Mouse (Mus musculus): ENCODE measurements around the gene Foxr1. TPM values are rescaled to one million over a fixed set of nuclear protein-coding genes. Genes with fewer than 3 reads are reported as not detected.

The Foxr1 gene
- polyA plus RNA-seq, 1 experiment from 2014 or later, result not detected

- Histone ChIP-seq H3K36me3 (ENCODE audit: control insufficient read depth, insufficient read depth, low read length) (no peaks in the 10 kb centered on the region), H3K4me3 (replicated peaks; ENCODE audit: low read length) (peak overlapping the region; percentile 93), H3K9me3 (replicated peaks; ENCODE audit: control insufficient read depth, low read length) (no peaks in the 10 kb centered on the region), H3K9ac (ENCODE audit: low read length) (peak overlapping the region; percentile 93), H3K4me2 (ENCODE audit: low read depth, low read length) (peak overlapping the region; percentile 88), H3K27me3 (ENCODE audit: control insufficient read depth, insufficient read depth, low read length) (no peaks in the 10 kb centered on the region), H3K27ac (ENCODE audit: low read length) (peak overlapping the region; percentile 100), H3K4me1 (ENCODE audit: control insufficient read depth, insufficient read depth, low read length) (peaks cover 20% of the 10 kb centered on the region)
- WGBS, result 0% methylated on average over 29 of the region's 29 CpGs
- peak; percentile 58; the same call in 1 of the 2 replicates for ATAC-seq (ENCODE audit: insufficient read depth, low FRiP score)
Observed at GRCm38 (mm10) chr9:44478959-44479605, 38.1 kb upstream of the Foxr1 start.

GRCm38 (mm10) chr9:44478229-44478921 is 37.4 kb upstream of the Foxr1 start:
- peak overlapping the region; percentile 93 for H3K4me3 ChIP-seq (replicated peaks; ENCODE audit: low read length)
- no peaks in the 10 kb centered on the region for H3K36me3 ChIP-seq (ENCODE audit: control insufficient read depth, insufficient read depth, low read length)
- no peaks in the 10 kb centered on the region for H3K9me3 ChIP-seq (replicated peaks; ENCODE audit: control insufficient read depth, low read length)
- WGBS, result 1% methylated on average over 26 of the region's 27 CpGs
- H3K27ac ChIP-seq (ENCODE audit: low read length), result peak overlapping the region; percentile 100
- no peaks in the 10 kb centered on the region for H3K27me3 ChIP-seq (ENCODE audit: control insufficient read depth, insufficient read depth, low read length)
- ATAC-seq (ENCODE audit: insufficient read depth, low FRiP score), result peak; percentile 65; the same call in 1 of the 2 replicates
- peak overlapping the region; percentile 88 for H3K4me2 ChIP-seq (ENCODE audit: low read depth, low read length)
- H3K4me1 ChIP-seq (ENCODE audit: control insufficient read depth, insufficient read depth, low read length), result peaks cover 19% of the 10 kb centered on the region
- peak overlapping the region; percentile 93 for H3K9ac ChIP-seq (ENCODE audit: low read length)

GRCm38 (mm10) chr9:44477339-44478228 is 36.6 kb upstream of the Foxr1 start:
- peak overlapping the region; percentile 93 for H3K9ac ChIP-seq (ENCODE audit: low read length)
- peak overlapping the region; percentile 100 for H3K27ac ChIP-seq (ENCODE audit: low read length)
- peak; percentile 12 for ATAC-seq (ENCODE audit: insufficient read depth, low FRiP score)
- H3K27me3 ChIP-seq (ENCODE audit: control insufficient read depth, insufficient read depth, low read length), result no peaks in the 10 kb centered on the region
- peak overlapping the region; percentile 88 for H3K4me2 ChIP-seq (ENCODE audit: low read depth, low read length)
- no peaks in the 10 kb centered on the region for H3K36me3 ChIP-seq (ENCODE audit: control insufficient read depth, insufficient read depth, low read length)
- H3K4me1 ChIP-seq (ENCODE audit: control insufficient read depth, insufficient read depth, low read length), result peaks cover 19% of the 10 kb centered on the region
- no peaks in the 10 kb centered on the region for H3K9me3 ChIP-seq (replicated peaks; ENCODE audit: control insufficient read depth, low read length)
- 6% methylated on average over 24 of the region's 24 CpGs for WGBS
- peak overlapping the region; percentile 93 for H3K4me3 ChIP-seq (replicated peaks; ENCODE audit: low read length)

- no peak for ATAC-seq (ENCODE audit: insufficient read depth, low FRiP score)
- Histone ChIP-seq H3K27ac (ENCODE audit: low read length) (no peak overlapping the region), H3K4me2 (ENCODE audit: low read depth, low read length) (no peak overlapping the region), H3K9me3 (replicated peaks; ENCODE audit: control insufficient read depth, low read length) (no peaks in the 10 kb centered on the region), H3K9ac (ENCODE audit: low read length) (no peak overlapping the region), H3K4me3 (replicated peaks; ENCODE audit: low read length) (no peak overlapping the region), H3K36me3 (ENCODE audit: control insufficient read depth, insufficient read depth, low read length) (no peaks in the 10 kb centered on the region), H3K27me3 (ENCODE audit: control insufficient read depth, insufficient read depth, low read length) (no peaks in the 10 kb centered on the region), H3K4me1 (ENCODE audit: control insufficient read depth, insufficient read depth, low read length) (peaks cover 11% of the 10 kb centered on the region)
- WGBS, result 95% methylated on average over 3 of the region's 3 CpGs
Observed at GRCm38 (mm10) chr9:44475936-44476335, 35.0 kb upstream of the Foxr1 start.

GRCm38 (mm10) chr9:44474327-44474726 is 33.4 kb upstream of the Foxr1 start:
- Histone ChIP-seq H3K4me1 (ENCODE audit: control insufficient read depth, insufficient read depth, low read length) (peaks cover 6% of the 10 kb centered on the region; the same call in 1 of the 2 replicates), H3K9ac (ENCODE audit: low read length) (no peak overlapping the region), H3K4me2 (ENCODE audit: low read depth, low read length) (no peak overlapping the region), H3K9me3 (replicated peaks; ENCODE audit: control insufficient read depth, low read length) (no peaks in the 10 kb centered on the region), H3K36me3 (ENCODE audit: control insufficient read depth, insufficient read depth, low read length) (no peaks in the 10 kb centered on the region), H3K4me3 (replicated peaks; ENCODE audit: low read length) (no peak overlapping the region), H3K27me3 (ENCODE audit: control insufficient read depth, insufficient read depth, low read length) (no peaks in the 10 kb centered on the region), H3K27ac (ENCODE audit: low read length) (no peak overlapping the region)
- no peak for ATAC-seq (ENCODE audit: insufficient read depth, low FRiP score)
- 41% methylated on average over 1 of the region's 1 CpGs for WGBS

GRCm38 (mm10) chr9:44473184-44473583 is 32.2 kb upstream of the Foxr1 start:
- Histone ChIP-seq H3K9ac (ENCODE audit: low read length) (no peak overlapping the region), H3K27ac (ENCODE audit: low read length) (no peak overlapping the region), H3K27me3 (ENCODE audit: control insufficient read depth, insufficient read depth, low read length) (no peaks in the 10 kb centered on the region), H3K4me3 (replicated peaks; ENCODE audit: low read length) (no peak overlapping the region), H3K4me1 (ENCODE audit: control insufficient read depth, insufficient read depth, low read length) (peaks cover 6% of the 10 kb centered on the region; the same call in 1 of the 2 replicates), H3K4me2 (ENCODE audit: low read depth, low read length) (no peak overlapping the region), H3K9me3 (replicated peaks; ENCODE audit: control insufficient read depth, low read length) (no peaks in the 10 kb centered on the region), H3K36me3 (ENCODE audit: control insufficient read depth, insufficient read depth, low read length) (no peaks in the 10 kb centered on the region)
- ATAC-seq (ENCODE audit: insufficient read depth, low FRiP score), result no peak
- 57% methylated on average over 3 of the region's 3 CpGs for WGBS

- Histone ChIP-seq H3K4me1 (ENCODE audit: control insufficient read depth, insufficient read depth, low read length) (no peaks in the 10 kb centered on the region), H3K4me2 (ENCODE audit: low read depth, low read length) (no peak overlapping the region), H3K27me3 (ENCODE audit: control insufficient read depth, insufficient read depth, low read length) (no peaks in the 10 kb centered on the region), H3K36me3 (ENCODE audit: control insufficient read depth, insufficient read depth, low read length) (no peaks in the 10 kb centered on the region), H3K27ac (ENCODE audit: low read length) (no peak overlapping the region), H3K4me3 (replicated peaks; ENCODE audit: low read length) (no peak overlapping the region), H3K9ac (ENCODE audit: low read length) (no peak overlapping the region), H3K9me3 (replicated peaks; ENCODE audit: control insufficient read depth, low read length) (no peaks in the 10 kb centered on the region)
- ATAC-seq (ENCODE audit: insufficient read depth, low FRiP score), result no peak
- WGBS, result 44% methylated on average over 2 of the region's 2 CpGs
Observed at GRCm38 (mm10) chr9:44468800-44469199, 27.9 kb upstream of the Foxr1 start.

GRCm38 (mm10) chr9:44468224-44468623 is 27.3 kb upstream of the Foxr1 start:
- no peaks in the 10 kb centered on the region for H3K9me3 ChIP-seq (replicated peaks; ENCODE audit: control insufficient read depth, low read length)
- no peaks in the 10 kb centered on the region for H3K36me3 ChIP-seq (ENCODE audit: control insufficient read depth, insufficient read depth, low read length)
- H3K4me3 ChIP-seq (replicated peaks; ENCODE audit: low read length), result no peak overlapping the region
- no peaks in the 10 kb centered on the region for H3K4me1 ChIP-seq (ENCODE audit: control insufficient read depth, insufficient read depth, low read length)
- H3K9ac ChIP-seq (ENCODE audit: low read length), result no peak overlapping the region
- 53% methylated on average over 7 of the region's 7 CpGs for WGBS
- ATAC-seq (ENCODE audit: insufficient read depth, low FRiP score), result no peak
- no peak overlapping the region for H3K27ac ChIP-seq (ENCODE audit: low read length)
- H3K4me2 ChIP-seq (ENCODE audit: low read depth, low read length), result no peak overlapping the region
- no peaks in the 10 kb centered on the region for H3K27me3 ChIP-seq (ENCODE audit: control insufficient read depth, insufficient read depth, low read length)

GRCm38 (mm10) chr9:44461950-44462349 is 21.0 kb upstream of the Foxr1 start:
- H3K4me1 ChIP-seq (ENCODE audit: control insufficient read depth, insufficient read depth, low read length), result peaks cover 4% of the 10 kb centered on the region
- no peak overlapping the region for H3K9ac ChIP-seq (ENCODE audit: low read length)
- H3K4me2 ChIP-seq (ENCODE audit: low read depth, low read length), result no peak overlapping the region
- no peak overlapping the region for H3K4me3 ChIP-seq (replicated peaks; ENCODE audit: low read length)
- ATAC-seq (ENCODE audit: insufficient read depth, low FRiP score), result no peak
- H3K27ac ChIP-seq (ENCODE audit: low read length), result no peak overlapping the region
- H3K27me3 ChIP-seq (ENCODE audit: control insufficient read depth, insufficient read depth, low read length), result no peaks in the 10 kb centered on the region
- no peaks in the 10 kb centered on the region for H3K36me3 ChIP-seq (ENCODE audit: control insufficient read depth, insufficient read depth, low read length)
- no peaks in the 10 kb centered on the region for H3K9me3 ChIP-seq (replicated peaks; ENCODE audit: control insufficient read depth, low read length)
- 71% methylated on average over 5 of the region's 5 CpGs for whole genome bisulfite sequencing

Data from stomach, embryonic 16.5 days (tissue).